Mouse (Mus musculus) layer of hippocampus, postnatal 10 days (tissue): Measurements from ENCODE around the gene Gadl1. TPM values are rescaled to one million over a fixed set of nuclear protein-coding genes. Genes with fewer than 3 reads are reported as not detected.
A peak's percentile ranks its signal among the peaks of the same experiment; 100 is the strongest.

ENCODE experiments used
- DNase-seq, 2 experiments: peaks; one replicate each; pipeline ENCODE4 v3.0.0; 2021; ENCODE audit warnings: low spot score in 2 of 2
- total RNA-seq, 2 experiments: library from RNA; stranded (reverse); gene quantifications; 2 replicates each; pipeline ENCODE4 v1.2.3; 2021

Gadl1 gene
- total RNA-seq, 2 experiments from 2014 or later, result 0.54 to 0.57 TPM

GRCm38 (mm10) chr9:115936350-115936749 lies 27.1 kb downstream of the Gadl1 start:
- DNase-seq, result no peak

GRCm38 (mm10) chr9:115937915-115938314 lies 28.7 kb downstream of the Gadl1 start:
- DNase-seq, result no peak

- DNase-seq, result no peak
Observed at GRCm38 (mm10) chr9:115939420-115939819, 30.2 kb downstream of the Gadl1 start.

- no peak for DNase-seq
Observed at GRCm38 (mm10) chr9:115941171-115941570, 31.9 kb downstream of the Gadl1 start.

GRCm38 (mm10) chr9:115942486-115942885 lies 33.2 kb downstream of the Gadl1 start:
- DNase-seq, result no peak

- peak; percentile 29 to 37 for DNase-seq
Observed at GRCm38 (mm10) chr9:115942989-115943388, 33.7 kb downstream of the Gadl1 start.

- DNase-seq, result no peak
Observed at GRCm38 (mm10) chr9:115943577-115944320, 34.5 kb downstream of the Gadl1 start.

GRCm38 (mm10) chr9:115965056-115965455 lies 55.8 kb downstream of the Gadl1 start:
- DNase-seq, result no peak

GRCm38 (mm10) chr9:115966116-115966515 lies 56.9 kb downstream of the Gadl1 start:
- no peak for DNase-seq

GRCm38 (mm10) chr9:115966746-115967145 lies 57.5 kb downstream of the Gadl1 start:
- no peak for DNase-seq

- no peak for DNase-seq
Observed at GRCm38 (mm10) chr9:115967638-115968037, 58.4 kb downstream of the Gadl1 start.

- no peak for DNase-seq
Observed at GRCm38 (mm10) chr9:115976901-115977300, 67.6 kb downstream of the Gadl1 start.

- DNase-seq, result peak; percentile 50 to 59
Observed at GRCm38 (mm10) chr9:115977598-115978240, 68.5 kb downstream of the Gadl1 start.

- DNase-seq, result no peak
Observed at GRCm38 (mm10) chr9:115978478-115978877, 69.2 kb downstream of the Gadl1 start.

GRCm38 (mm10) chr9:115990661-115991060 lies 81.4 kb downstream of the Gadl1 start:
- DNase-seq, result no peak

- no peak for DNase-seq
Observed at GRCm38 (mm10) chr9:115994772-115995171, 85.5 kb downstream of the Gadl1 start.

GRCm38 (mm10) chr9:115995856-115996560 lies 86.8 kb downstream of the Gadl1 start:
- no peak for DNase-seq

- DNase-seq, result no peak
Observed at GRCm38 (mm10) chr9:115998383-115998782, 89.1 kb downstream of the Gadl1 start.

GRCm38 (mm10) chr9:115999361-115999990 lies 90.2 kb downstream of the Gadl1 start:
- no peak for DNase-seq

- DNase-seq, result no peak
Observed at GRCm38 (mm10) chr9:116013911-116014310, 104.7 kb downstream of the Gadl1 start.

GRCm38 (mm10) chr9:116016221-116016620 lies 107.0 kb downstream of the Gadl1 start:
- no peak for DNase-seq

GRCm38 (mm10) chr9:116017091-116017490 lies 107.8 kb downstream of the Gadl1 start:
- no peak for DNase-seq
